Mouse (Mus musculus) embryonic fibroblast, embryonic 13.5 days (primary cell): Measurements from ENCODE around the gene Rgs8. TPM values are rescaled to one million over a fixed set of nuclear protein-coding genes. Genes with fewer than 3 reads are reported as not detected.

Experiments used
- H3K27ac ChIP-seq: 2 replicates; pipeline ENCODE4 v1.5.1; 2012; ENCODE audit warnings: low read length, control low read depth, inconsistent platforms; ENCODE audit not compliant: insufficient read depth
- H3K4me1 ChIP-seq: 2 replicates; pipeline ENCODE4 v1.6.1; 2011; ENCODE audit warnings: low read length; ENCODE audit not compliant: control insufficient read depth, insufficient read depth
- H3K4me3 ChIP-seq: 2 replicates; pipeline ENCODE4 v1.5.1; 2011; ENCODE audit warnings: mild to moderate bottlenecking, control low read depth, low read length; ENCODE audit not compliant: insufficient read depth
- CTCF ChIP-seq: IDR thresholded peaks from 2 replicates; pipeline ENCODE4 v1.5.1; 2011; ENCODE audit warnings: mild to moderate bottlenecking, control low read depth, low read length, moderate library complexity, borderline replicate concordance; ENCODE audit not compliant: insufficient read depth
- POLR2A ChIP-seq: IDR thresholded peaks from 2 replicates; pipeline ENCODE4 v1.6.1; 2011; ENCODE audit warnings: low read depth, mild to moderate bottlenecking, control low read depth, low read length, moderate library complexity
- polyA plus RNA-seq: library from polyadenylated mRNA; stranded (reverse); fragments of >200 nt; gene quantifications from 2 replicates; pipeline ENCODE4 v1.2.4, GENCODE M21; 2011; ENCODE audit warnings: low read depth; ENCODE audit not compliant: missing spikeins, insufficient read length

Rgs8 gene
- polyA plus RNA-seq, 1 experiment: 0.39 TPM

GRCm38 (mm10) chr1:153672698-153673097 is 19.9 kb downstream of the Rgs8 start:
- TF ChIP-seq CTCF (no peak), POLR2A (no peak)
- no peak overlapping the region for H3K27ac ChIP-seq
- H3K4me1 ChIP-seq: no peaks in the 10 kb centered on the region
- no peak overlapping the region for H3K4me3 ChIP-seq

DNA sequence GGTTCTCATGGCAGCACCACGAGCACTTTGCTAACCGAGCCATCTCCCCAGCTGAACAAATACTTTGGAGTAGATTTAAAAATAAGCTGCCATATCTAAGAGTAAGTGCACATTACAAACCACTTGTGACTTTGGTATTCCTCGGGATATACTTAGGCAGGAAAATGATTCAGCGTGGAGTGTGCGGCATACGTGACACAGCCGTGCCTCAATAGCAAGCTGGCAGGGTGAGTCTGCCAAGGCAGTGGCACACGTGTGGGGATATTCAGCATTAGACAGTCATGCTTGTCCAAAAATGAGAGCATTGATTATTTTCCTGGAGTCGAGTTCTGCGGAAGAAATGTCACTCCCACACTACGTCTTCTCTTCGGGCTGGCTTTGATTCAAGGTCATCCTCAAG is 21.1 kb downstream of the Rgs8 start:
- TF ChIP-seq CTCF: no peak
- TF ChIP-seq POLR2A: no peak
- Histone ChIP-seq H3K27ac (no peak overlapping the region), H3K4me3 (no peak overlapping the region), H3K4me1 (no peaks in the 10 kb centered on the region)

DNA sequence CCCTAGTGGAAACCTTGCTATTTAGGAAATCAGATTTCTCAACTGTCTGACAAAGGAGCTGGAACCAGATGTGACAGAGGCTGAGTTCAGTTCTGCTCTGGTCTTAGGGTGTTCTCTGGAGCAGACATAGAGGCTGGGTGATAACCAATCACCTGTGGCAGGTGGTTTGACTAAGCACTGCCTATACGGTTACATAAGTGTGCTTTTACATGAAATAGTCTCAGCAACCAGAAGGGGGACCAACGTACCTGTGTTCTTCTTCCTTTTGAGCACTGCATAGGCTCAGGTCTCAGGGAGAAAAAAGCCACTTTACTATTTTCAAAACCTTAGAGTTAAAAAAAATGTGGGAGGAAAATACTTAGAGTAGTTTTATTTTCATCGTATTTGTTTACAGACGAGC is 22.8 kb downstream of the Rgs8 start:
- Histone ChIP-seq H3K4me3 (no peak overlapping the region), H3K4me1 (0 out of 2 replicates have a peak, but pooled peaks cover 5% of the 10 kb centered on the region), H3K27ac (no peak overlapping the region)
- no peak for TF ChIP-seq POLR2A
- TF ChIP-seq CTCF: no peak

- Histone ChIP-seq H3K4me1 (0 out of 2 replicates have a peak, but pooled peaks cover 5% of the 10 kb centered on the region), H3K4me3 (no peak overlapping the region), H3K27ac (no peak overlapping the region)
- TF ChIP-seq CTCF (no peak), POLR2A (no peak)
Measured at GRCm38 (mm10) chr1:153677635-153678034, 24.8 kb downstream of the Rgs8 start.

DNA sequence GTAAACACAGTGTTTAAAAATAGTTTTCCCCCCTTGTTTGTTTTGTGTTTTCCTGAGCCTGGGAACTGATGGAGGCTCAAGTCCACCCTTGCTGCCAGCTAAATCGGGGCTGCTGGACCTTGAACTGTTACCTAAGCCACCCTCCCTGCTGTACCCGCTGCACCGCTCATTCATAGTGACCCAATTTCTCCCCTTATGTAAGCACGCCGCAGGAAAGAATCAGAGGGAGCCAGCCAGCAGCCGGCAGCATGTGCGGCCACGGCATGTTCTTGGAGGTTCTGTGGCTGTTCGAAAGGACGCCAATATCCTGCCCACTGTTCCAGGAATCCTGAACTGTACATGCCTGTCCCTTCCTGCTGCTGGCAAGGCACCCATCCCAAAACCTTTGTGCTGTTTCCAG is 26.3 kb downstream of the Rgs8 start:
- Histone ChIP-seq H3K27ac (no peak overlapping the region), H3K4me1 (0 out of 2 replicates have a peak, but pooled peaks cover 7% of the 10 kb centered on the region), H3K4me3 (no peak overlapping the region)
- TF ChIP-seq CTCF: no peak
- TF ChIP-seq POLR2A: no peak

- Histone ChIP-seq H3K27ac (no peak overlapping the region), H3K4me1 (0 out of 2 replicates have a peak, but pooled peaks cover 7% of the 10 kb centered on the region), H3K4me3 (no peak overlapping the region)
- TF ChIP-seq CTCF (no peak), POLR2A (no peak)
Measured at GRCm38 (mm10) chr1:153679653-153680052, 26.8 kb downstream of the Rgs8 start.

DNA sequence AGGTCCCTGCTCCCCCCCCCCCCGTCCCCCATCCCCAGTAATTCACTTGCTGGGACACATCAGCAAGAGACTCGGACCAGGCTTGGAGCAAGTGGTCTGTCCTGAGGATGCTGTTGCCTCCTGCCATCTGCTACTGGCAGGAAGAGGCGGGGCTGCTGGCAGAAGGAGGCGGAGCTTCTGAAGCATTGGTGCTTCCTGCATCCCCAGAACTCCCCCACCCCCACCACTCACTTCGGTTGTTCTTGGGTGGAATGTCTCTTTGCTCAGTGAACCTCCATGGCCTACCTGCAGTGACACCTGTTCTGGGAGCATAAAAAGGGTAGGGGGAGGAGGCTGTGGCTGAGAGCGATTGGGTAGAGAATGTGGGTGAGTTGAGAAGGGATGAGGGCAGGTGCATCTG is 27.5 kb downstream of the Rgs8 start:
- Histone ChIP-seq H3K4me3 (no peak overlapping the region), H3K27ac (no peak overlapping the region), H3K4me1 (peaks cover 11% of the 10 kb centered on the region)
- TF ChIP-seq POLR2A (no peak), CTCF (no peak)

DNA sequence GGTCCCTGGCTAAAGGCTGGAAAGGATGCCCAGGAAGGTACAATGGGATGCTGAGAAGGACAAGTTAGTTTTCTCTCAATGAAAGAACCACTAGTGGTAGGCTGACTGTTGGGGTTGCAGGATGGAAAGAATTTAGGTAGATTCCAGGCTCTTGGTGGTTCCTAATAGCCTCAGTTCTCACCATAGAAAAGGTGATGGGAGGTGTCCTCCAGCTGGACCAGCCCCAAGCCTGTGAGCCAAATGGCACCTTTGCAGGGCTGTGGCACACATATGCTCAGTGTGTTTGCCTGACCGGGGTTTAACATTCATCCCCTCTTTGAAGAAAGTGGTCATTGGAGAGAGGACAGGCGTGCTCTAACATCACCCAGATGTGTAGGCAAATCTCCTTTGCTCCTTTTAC is 28.2 kb downstream of the Rgs8 start:
- no peak for TF ChIP-seq CTCF
- TF ChIP-seq POLR2A: no peak
- Histone ChIP-seq H3K27ac (no peak overlapping the region), H3K4me1 (peaks cover 15% of the 10 kb centered on the region), H3K4me3 (no peak overlapping the region)

DNA sequence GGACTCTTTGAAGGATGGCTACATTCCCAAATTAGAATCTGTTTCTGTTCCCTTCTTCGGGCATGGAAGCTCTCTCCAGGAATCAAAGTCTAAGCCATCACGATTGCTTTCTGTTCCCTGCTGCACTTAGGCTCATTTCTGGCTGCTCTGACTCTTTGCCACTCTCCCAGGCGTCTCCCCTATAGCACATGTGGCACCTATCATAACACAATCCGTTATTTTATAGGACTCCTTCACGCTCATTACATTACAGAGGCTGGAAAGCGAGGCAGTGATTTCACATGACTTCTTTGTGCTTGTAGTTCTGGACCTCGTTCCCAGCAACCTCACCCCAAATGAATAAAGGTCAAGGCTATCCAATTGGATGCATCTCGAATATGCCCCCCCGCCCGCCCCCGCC is 30.4 kb downstream of the Rgs8 start:
- Histone ChIP-seq H3K4me3 (no peak overlapping the region), H3K27ac (no peak overlapping the region), H3K4me1 (peaks cover 16% of the 10 kb centered on the region)
- TF ChIP-seq CTCF (no peak), POLR2A (no peak)

GRCm38 (mm10) chr1:153685630-153686029 is 32.8 kb downstream of the Rgs8 start:
- H3K27ac ChIP-seq: peak overlapping the region; percentile 66
- TF ChIP-seq POLR2A (no peak), CTCF (no peak)
- H3K4me1 ChIP-seq: peaks cover 17% of the 10 kb centered on the region
- H3K4me3 ChIP-seq: no peak overlapping the region

DNA sequence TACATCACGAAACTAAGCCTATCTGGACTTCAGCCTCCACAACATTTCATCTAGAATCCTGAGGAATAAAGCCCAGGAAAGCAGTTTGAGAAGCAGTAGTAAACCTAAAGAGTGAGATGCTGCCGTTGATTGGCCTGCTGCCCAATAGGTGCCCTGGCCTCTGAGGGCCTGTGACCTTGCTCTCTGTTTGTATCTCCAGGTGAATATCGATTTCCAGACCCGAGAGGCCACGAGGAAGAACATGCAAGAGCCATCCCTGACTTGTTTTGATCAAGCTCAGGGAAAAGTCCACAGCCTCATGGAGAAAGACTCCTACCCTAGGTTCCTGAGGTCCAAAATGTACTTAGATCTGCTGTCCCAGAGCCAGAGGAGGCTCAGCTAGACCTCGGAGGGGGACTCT is 39.7 kb downstream of the Rgs8 start:
- no peak for TF ChIP-seq POLR2A
- no peak for TF ChIP-seq CTCF
- H3K4me3 ChIP-seq: no peak overlapping the region
- no peak overlapping the region for H3K27ac ChIP-seq
- H3K4me1 ChIP-seq: peaks cover 14% of the 10 kb centered on the region
